Mouse (Mus musculus): ENCODE data around the gene Cnpy2. TPM values are rescaled to one million over a fixed set of nuclear protein-coding genes. Genes with fewer than 3 reads are reported as not detected.

The Cnpy2 gene
- polyA plus RNA-seq, 1 experiment from 2014 or later: 191 TPM

DNA sequence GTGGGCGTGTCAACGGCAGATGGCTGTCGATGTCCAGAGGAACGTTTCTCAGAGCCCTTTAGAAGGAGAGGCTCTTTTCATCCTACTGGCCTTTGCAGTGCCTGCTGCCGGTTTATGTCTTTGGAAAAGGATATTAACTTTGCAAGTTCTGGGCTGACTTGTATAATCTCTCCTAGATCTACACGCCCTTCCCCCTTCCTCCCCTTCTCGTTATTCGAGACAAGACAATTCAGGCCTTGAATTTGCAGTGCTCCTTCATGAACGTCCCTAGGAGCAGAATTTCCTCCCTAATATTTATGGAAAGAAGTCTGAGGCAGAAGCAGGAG, 46.9 kb downstream of the Cnpy2 start:
- no peaks in the 10 kb centered on the region for H3K9me3 ChIP-seq (replicated peaks; ENCODE audit: control insufficient read depth, low read length, poor library complexity, severe bottlenecking)
- H3K36me3 ChIP-seq (ENCODE audit: control insufficient read depth, insufficient read depth, low read length): peaks cover 8% of the 10 kb centered on the region; the same call in 1 of the 2 replicates
- H3K4me1 ChIP-seq (ENCODE audit: control insufficient read depth, insufficient read depth, low read length): peaks cover 10% of the 10 kb centered on the region
- peak overlapping the region; percentile 74 for H3K4me3 ChIP-seq (ENCODE audit: low read depth, low read length)
- peak overlapping the region; percentile 97 for H3K27ac ChIP-seq (ENCODE audit: low read length)
- 3% methylated on average over 9 of the region's 9 CpGs for WGBS
- H3K4me2 ChIP-seq (ENCODE audit: low read length): peak overlapping the region; percentile 85
- no peaks in the 10 kb centered on the region for H3K27me3 ChIP-seq (ENCODE audit: control insufficient read depth, insufficient read depth, low read depth, low read length)
- H3K9ac ChIP-seq (ENCODE audit: low read depth, low read length): peak overlapping the region; percentile 78
- ATAC-seq: no peak

GRCm38 (mm10) chr10:128369599-128369998, 47.3 kb downstream of the Cnpy2 start:
- no peak for ATAC-seq
- 78% methylated on average over 6 of the region's 6 CpGs for WGBS

DNA sequence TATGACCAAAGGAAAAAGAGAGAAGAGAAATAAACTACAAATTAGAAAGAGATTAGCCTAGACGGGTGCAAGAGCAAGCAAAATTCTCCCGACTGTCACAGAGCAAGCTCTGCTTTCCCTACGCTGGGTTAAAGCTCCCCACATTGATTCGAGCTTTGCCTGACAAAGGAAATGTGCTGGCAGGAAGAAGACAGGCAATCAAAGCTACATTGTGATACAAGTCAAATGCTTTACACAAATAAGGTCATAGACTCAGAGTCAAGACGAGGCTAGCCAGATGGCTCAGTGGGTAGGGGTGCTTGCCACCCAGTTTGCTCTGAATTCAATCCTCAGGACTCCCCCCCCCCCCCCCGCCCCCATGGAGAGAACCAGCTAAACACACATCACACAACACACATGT, 47.8 kb downstream of the Cnpy2 start:
- ATAC-seq: no peak

More at GRCm38 (mm10) chr10:128369599-128369998, 47.3 kb downstream of the Cnpy2 start:
- H3K9ac ChIP-seq (ENCODE audit: low read depth, low read length): peak overlapping the region; percentile 78; the same call in 1 of the 2 replicates
- H3K9me3 ChIP-seq (replicated peaks; ENCODE audit: control insufficient read depth, low read length, poor library complexity, severe bottlenecking): no peaks in the 10 kb centered on the region
- peak overlapping the region; percentile 97 for H3K27ac ChIP-seq (ENCODE audit: low read length)
- H3K36me3 ChIP-seq (ENCODE audit: control insufficient read depth, insufficient read depth, low read length): peaks cover 4% of the 10 kb centered on the region; the same call in 1 of the 2 replicates
- peak overlapping the region; percentile 85 for H3K4me2 ChIP-seq (ENCODE audit: low read length)
- peak overlapping the region; percentile 74 for H3K4me3 ChIP-seq (ENCODE audit: low read depth, low read length)
- no peaks in the 10 kb centered on the region for H3K27me3 ChIP-seq (ENCODE audit: control insufficient read depth, insufficient read depth, low read depth, low read length)
- H3K4me1 ChIP-seq (ENCODE audit: control insufficient read depth, insufficient read depth, low read length): peaks cover 10% of the 10 kb centered on the region

DNA sequence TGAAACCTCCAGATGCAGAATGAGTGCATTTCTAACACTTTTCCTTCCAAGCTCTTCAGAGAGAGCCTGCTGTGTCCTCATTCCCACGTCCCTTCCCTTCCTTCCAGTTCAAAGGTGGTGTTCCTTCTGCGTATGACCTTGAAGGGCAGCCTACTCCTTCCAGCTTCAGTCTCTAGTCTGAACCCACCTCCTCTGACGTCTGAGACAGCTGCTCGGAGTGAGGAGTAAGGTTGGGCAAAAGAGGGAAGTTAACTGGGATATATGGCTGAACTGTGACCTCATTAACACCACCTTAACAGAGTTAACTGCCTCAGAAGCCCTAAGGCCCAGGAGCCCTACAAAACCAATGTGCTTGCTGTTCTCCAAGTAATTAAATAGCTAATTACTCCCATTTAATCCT, 48.3 kb downstream of the Cnpy2 start:
- Histone ChIP-seq H3K4me2 (ENCODE audit: low read length) (no peak overlapping the region), H3K4me3 (ENCODE audit: low read depth, low read length) (no peak overlapping the region), H3K9ac (ENCODE audit: low read depth, low read length) (no peak overlapping the region), H3K9me3 (replicated peaks; ENCODE audit: control insufficient read depth, low read length, poor library complexity, severe bottlenecking) (no peaks in the 10 kb centered on the region), H3K27ac (ENCODE audit: low read length) (no peak overlapping the region), H3K27me3 (ENCODE audit: control insufficient read depth, insufficient read depth, low read depth, low read length) (no peaks in the 10 kb centered on the region), H3K36me3 (ENCODE audit: control insufficient read depth, insufficient read depth, low read length) (no peaks in the 10 kb centered on the region), H3K4me1 (ENCODE audit: control insufficient read depth, insufficient read depth, low read length) (peaks cover 10% of the 10 kb centered on the region)
- 64% methylated on average over 4 of the region's 4 CpGs for WGBS
- ATAC-seq: no peak

More for the DNA sequence above, 47.8 kb downstream of the Cnpy2 start:
- WGBS: 63% methylated on average over 5 of the region's 6 CpGs
- no peak overlapping the region for H3K4me3 ChIP-seq (ENCODE audit: low read depth, low read length)
- no peaks in the 10 kb centered on the region for H3K9me3 ChIP-seq (replicated peaks; ENCODE audit: control insufficient read depth, low read length, poor library complexity, severe bottlenecking)
- H3K9ac ChIP-seq (ENCODE audit: low read depth, low read length): no peak overlapping the region
- no peak overlapping the region for H3K4me2 ChIP-seq (ENCODE audit: low read length)
- H3K36me3 ChIP-seq (ENCODE audit: control insufficient read depth, insufficient read depth, low read length): peaks cover 2% of the 10 kb centered on the region; the same call in 1 of the 2 replicates
- H3K27me3 ChIP-seq (ENCODE audit: control insufficient read depth, insufficient read depth, low read depth, low read length): no peaks in the 10 kb centered on the region
- peaks cover 10% of the 10 kb centered on the region for H3K4me1 ChIP-seq (ENCODE audit: control insufficient read depth, insufficient read depth, low read length)
- H3K27ac ChIP-seq (ENCODE audit: low read length): no peak overlapping the region

GRCm38 (mm10) chr10:128372142-128372541, 49.9 kb downstream of the Cnpy2 start:
- Histone ChIP-seq H3K36me3 (ENCODE audit: control insufficient read depth, insufficient read depth, low read length) (no peaks in the 10 kb centered on the region), H3K9ac (ENCODE audit: low read depth, low read length) (no peak overlapping the region), H3K9me3 (replicated peaks; ENCODE audit: control insufficient read depth, low read length, poor library complexity, severe bottlenecking) (no peaks in the 10 kb centered on the region), H3K27me3 (ENCODE audit: control insufficient read depth, insufficient read depth, low read depth, low read length) (no peaks in the 10 kb centered on the region), H3K4me3 (ENCODE audit: low read depth, low read length) (no peak overlapping the region), H3K4me2 (ENCODE audit: low read length) (no peak overlapping the region), H3K27ac (ENCODE audit: low read length) (no peak overlapping the region), H3K4me1 (ENCODE audit: control insufficient read depth, insufficient read depth, low read length) (peaks cover 17% of the 10 kb centered on the region)
- WGBS: 82% methylated on average over 5 of the region's 5 CpGs
- no peak for ATAC-seq

GRCm38 (mm10) chr10:128372989-128373748, 50.9 kb downstream of the Cnpy2 start:
- H3K4me3 ChIP-seq (ENCODE audit: low read depth, low read length): no peak overlapping the region
- ATAC-seq: no peak
- H3K36me3 ChIP-seq (ENCODE audit: control insufficient read depth, insufficient read depth, low read length): no peaks in the 10 kb centered on the region
- H3K9ac ChIP-seq (ENCODE audit: low read depth, low read length): no peak overlapping the region
- no peaks in the 10 kb centered on the region for H3K27me3 ChIP-seq (ENCODE audit: control insufficient read depth, insufficient read depth, low read depth, low read length)
- no peak overlapping the region for H3K4me2 ChIP-seq (ENCODE audit: low read length)
- 87% methylated on average over 6 of the region's 6 CpGs for WGBS
- no peaks in the 10 kb centered on the region for H3K9me3 ChIP-seq (replicated peaks; ENCODE audit: control insufficient read depth, low read length, poor library complexity, severe bottlenecking)
- H3K27ac ChIP-seq (ENCODE audit: low read length): no peak overlapping the region
- peaks cover 13% of the 10 kb centered on the region for H3K4me1 ChIP-seq (ENCODE audit: control insufficient read depth, insufficient read depth, low read length)

DNA sequence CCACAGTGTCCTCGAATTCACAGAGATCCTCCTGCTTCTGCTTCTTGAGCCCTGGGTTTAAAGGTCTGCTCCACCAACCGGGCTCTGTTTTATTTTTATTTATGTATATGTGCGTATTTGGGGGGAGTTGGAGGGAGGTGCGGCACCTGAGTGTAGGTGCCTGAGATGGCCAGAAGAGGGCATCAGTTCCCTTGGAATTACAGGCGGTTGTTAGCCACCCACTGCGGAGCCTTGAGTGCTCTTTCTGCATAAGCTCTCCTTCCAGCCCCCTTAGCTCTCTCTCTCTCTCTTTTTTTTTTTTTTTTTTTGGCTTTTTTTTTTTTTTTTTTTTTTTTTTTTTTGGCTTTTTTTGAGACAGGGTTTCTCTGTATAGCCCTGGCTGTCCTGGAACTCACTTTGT, 52.1 kb downstream of the Cnpy2 start:
- Histone ChIP-seq H3K9ac (ENCODE audit: low read depth, low read length) (no peak overlapping the region), H3K4me3 (ENCODE audit: low read depth, low read length) (no peak overlapping the region), H3K4me2 (ENCODE audit: low read length) (no peak overlapping the region), H3K9me3 (replicated peaks; ENCODE audit: control insufficient read depth, low read length, poor library complexity, severe bottlenecking) (no peaks in the 10 kb centered on the region), H3K4me1 (ENCODE audit: control insufficient read depth, insufficient read depth, low read length) (peaks cover 20% of the 10 kb centered on the region), H3K27me3 (ENCODE audit: control insufficient read depth, insufficient read depth, low read depth, low read length) (no peaks in the 10 kb centered on the region), H3K36me3 (ENCODE audit: control insufficient read depth, insufficient read depth, low read length) (peaks cover 2% of the 10 kb centered on the region), H3K27ac (ENCODE audit: low read length) (no peak overlapping the region)
- WGBS: 80% methylated on average over 6 of the region's 6 CpGs
- no peak for ATAC-seq

DNA sequence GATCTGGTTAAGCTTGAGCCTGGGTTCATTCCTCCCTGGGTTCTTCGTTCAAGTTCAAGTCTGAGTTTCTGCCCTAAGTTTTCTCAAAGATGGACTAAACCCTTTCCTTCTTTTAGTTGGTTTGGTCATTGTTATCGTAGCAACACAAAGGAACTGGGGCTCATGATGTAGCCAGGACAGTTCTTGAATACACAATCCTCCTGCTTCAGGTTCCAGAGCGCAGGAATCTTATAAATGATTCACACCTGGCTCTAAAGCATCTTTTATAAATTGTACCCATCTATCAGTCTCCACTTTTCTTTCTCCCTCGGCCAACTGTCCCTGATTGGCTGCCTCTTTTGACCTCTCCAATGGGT, 53.8 kb downstream of the Cnpy2 start:
- WGBS: 40% methylated on average over 4 of the region's 4 CpGs

GRCm38 (mm10) chr10:128376455-128377211, 54.4 kb downstream of the Cnpy2 start, which contains the start of gene Ankrd52:
Ankrd52 (plus strand) TSS chr10:128377115.
- H3K27ac ChIP-seq (ENCODE audit: low read length): peak within 1 kb of the TSS; percentile 98
- H3K27me3 ChIP-seq (ENCODE audit: control insufficient read depth, insufficient read depth, low read depth, low read length): no peaks in the 10 kb centered on the region
- ATAC-seq: peak; percentile 88
- peak within 1 kb of the TSS; percentile 99 for H3K9ac ChIP-seq (ENCODE audit: low read depth, low read length)
- H3K4me2 ChIP-seq (ENCODE audit: low read length): peak within 1 kb of the TSS; percentile 84
- WGBS: 0% methylated on average over 38 of the region's 73 CpGs
- no peaks in the 10 kb centered on the region for H3K9me3 ChIP-seq (replicated peaks; ENCODE audit: control insufficient read depth, low read length, poor library complexity, severe bottlenecking)
- H3K4me1 ChIP-seq (ENCODE audit: control insufficient read depth, insufficient read depth, low read length): peaks cover 22% of the 10 kb centered on the region
- peaks cover 17% of the 10 kb centered on the region for H3K36me3 ChIP-seq (ENCODE audit: control insufficient read depth, insufficient read depth, low read length)
- H3K4me3 ChIP-seq (ENCODE audit: low read depth, low read length): peak within 1 kb of the TSS; percentile 94

More for the DNA sequence above, 53.8 kb downstream of the Cnpy2 start:
- Histone ChIP-seq H3K4me3 (ENCODE audit: low read depth, low read length) (peak overlapping the region; percentile 94), H3K9ac (ENCODE audit: low read depth, low read length) (peak overlapping the region; percentile 99), H3K9me3 (replicated peaks; ENCODE audit: control insufficient read depth, low read length, poor library complexity, severe bottlenecking) (no peaks in the 10 kb centered on the region), H3K4me2 (ENCODE audit: low read length) (peak overlapping the region; percentile 78), H3K4me1 (ENCODE audit: control insufficient read depth, insufficient read depth, low read length) (peaks cover 22% of the 10 kb centered on the region), H3K27ac (ENCODE audit: low read length) (peak overlapping the region; percentile 98), H3K27me3 (ENCODE audit: control insufficient read depth, insufficient read depth, low read depth, low read length) (no peaks in the 10 kb centered on the region), H3K36me3 (ENCODE audit: control insufficient read depth, insufficient read depth, low read length) (peaks cover 15% of the 10 kb centered on the region)
- ATAC-seq: no peak
